Mouse (Mus musculus): ENCODE results near the gene Dnah10.
"Not testable (repeated sequence)": the region's sequence is repeated elsewhere in the genome, so short reads cannot be mapped to it uniquely, and the experiment has no call there.

The Dnah10 gene

GRCm38 (mm10) chr5:124724997-124725396 is at the start of gene Dnah10:
Gene Dnah10, plus strand, starts transcription at chr5:124725085.
- peak; percentile 21 for DNase-seq (ENCODE audit: low spot score)

DNA sequence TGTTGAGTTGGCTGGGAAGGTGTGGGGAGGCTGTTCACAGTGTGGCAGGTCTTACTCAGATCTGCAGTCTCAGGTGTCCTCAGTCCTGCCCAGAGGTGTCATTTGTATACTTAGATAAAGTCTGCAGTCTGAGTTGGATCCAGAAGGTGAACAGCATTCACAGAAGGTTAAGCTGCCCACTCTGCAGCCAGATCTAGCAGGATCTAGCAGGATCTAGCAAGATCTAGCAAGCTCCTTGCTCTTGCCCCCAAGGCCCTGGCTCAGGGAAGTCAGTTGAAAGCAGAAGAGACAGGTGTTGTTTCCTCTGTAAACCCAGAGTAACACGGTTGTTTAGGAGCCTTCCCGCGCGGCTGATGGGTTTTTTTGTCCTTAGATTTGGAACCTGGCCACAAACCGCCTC is 11.1 kb upstream of the Dnah10 start:
- DNase-seq (ENCODE audit: low spot score) = no peak

GRCm38 (mm10) chr5:124715135-124715534 is 9.8 kb upstream of the Dnah10 start:
- DNase-seq (ENCODE audit: low spot score) = no peak

GRCm38 (mm10) chr5:124717969-124718368 is 6.9 kb upstream of the Dnah10 start:
- DNase-seq (ENCODE audit: low spot score) = no peak

- no peak for DNase-seq (ENCODE audit: low spot score)
Measured at GRCm38 (mm10) chr5:124718396-124718795, 6.5 kb upstream of the Dnah10 start.

DNA sequence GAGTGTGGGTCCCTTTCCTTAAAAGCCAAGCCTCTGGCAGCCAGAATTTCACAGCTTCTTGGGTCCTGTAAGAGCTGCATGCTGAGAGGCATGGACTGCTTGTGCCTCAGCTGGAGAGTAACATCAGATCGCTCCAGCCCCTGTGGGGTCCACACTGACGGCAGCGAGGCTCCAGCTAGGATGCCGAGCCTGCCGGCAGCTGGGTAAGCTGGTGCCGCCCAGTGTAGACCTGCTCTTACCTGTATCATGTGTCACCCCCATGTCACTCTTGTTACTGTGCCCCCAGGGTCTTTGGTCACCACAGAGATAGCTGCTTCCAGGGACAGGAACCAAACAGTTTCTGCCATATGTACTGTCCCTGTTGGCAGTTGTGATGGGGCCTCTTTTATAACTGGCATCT is 1.8 kb upstream of the Dnah10 start:
- no peak for DNase-seq (ENCODE audit: low spot score)

DNA sequence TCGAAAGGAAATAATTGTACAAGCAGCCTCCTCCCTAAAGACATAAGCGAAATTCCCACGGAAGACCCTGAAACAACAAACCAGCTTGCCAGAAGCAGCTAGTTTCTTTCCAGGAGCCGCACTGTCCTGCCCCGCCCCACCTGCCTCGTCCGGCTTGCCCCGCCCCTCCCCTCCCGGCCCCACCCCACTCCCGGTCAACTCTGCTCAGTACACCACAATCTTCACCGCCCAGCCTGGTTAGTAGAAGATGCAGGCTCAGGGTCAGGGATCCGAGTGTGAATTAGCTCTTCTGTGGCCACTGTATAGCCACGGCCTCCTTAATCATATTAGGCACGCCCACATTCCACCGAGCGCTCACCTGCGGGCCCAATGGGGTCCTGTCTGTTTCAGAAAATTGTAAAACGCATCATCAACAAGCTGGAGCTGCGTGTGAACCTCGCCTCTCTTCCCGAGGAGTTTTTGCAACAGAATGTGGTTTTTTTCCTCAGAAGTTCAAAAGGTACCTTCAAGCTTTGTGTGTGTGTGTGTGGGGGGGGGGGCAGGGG is 4.8 kb downstream of the Dnah10 start:
- no peak for DNase-seq (ENCODE audit: low spot score)

GRCm38 (mm10) chr5:124733961-124734360 is 9.1 kb downstream of the Dnah10 start:
- DNase-seq (ENCODE audit: low spot score) = no peak

DNA sequence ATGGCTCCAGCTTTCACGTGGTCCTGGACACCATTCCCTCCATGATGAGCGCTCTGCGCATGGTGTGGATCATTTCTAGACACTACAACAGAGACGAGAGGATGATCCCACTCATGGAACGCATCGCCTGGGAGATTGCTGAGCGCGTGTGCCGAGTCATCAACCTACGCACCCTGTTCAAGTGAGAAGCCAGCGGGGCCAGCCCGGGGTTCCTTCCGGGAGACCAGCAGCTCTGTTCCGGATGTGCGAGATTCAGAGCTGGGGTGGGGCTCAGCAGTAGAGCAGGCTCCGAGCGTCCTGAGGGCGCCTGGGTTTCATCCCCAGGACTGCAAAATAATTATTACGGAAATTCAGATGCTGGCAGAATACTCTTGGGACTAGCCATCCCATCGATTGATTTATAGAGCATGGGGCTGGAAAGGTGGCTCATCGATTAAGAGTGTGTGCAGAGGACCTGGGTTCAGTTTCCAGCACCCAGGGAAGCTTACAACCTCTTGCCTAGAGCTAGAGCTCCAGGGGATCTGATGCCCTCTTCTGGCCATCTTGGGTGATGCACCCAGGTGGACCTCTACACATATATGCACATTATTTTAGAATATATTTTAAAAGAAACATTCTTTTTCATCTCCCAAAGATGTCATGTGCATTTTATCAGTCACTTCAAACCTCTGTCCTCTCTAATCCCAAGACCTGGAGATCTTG is 17.2 kb downstream of the Dnah10 start:
- no peak for DNase-seq (ENCODE audit: low spot score)

DNA sequence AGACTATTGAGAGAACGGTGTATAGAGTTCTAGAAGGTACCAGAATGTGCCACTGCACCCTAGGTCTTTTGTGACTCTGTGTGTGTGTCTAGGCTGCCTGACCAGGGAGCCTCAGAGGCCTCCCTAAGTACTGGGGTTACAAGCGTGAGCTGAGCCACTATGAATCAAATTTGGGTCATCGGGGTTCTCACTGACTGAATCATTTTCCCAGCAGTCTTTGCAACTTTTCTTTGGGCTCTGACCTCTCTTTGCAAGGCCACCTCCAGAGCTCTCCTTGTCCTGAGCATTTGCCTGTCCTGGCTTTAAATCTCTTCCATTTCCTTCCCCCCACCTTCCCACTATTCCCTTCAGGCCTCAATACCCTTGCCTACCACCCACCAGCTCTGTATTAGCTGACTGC is 19.0 kb downstream of the Dnah10 start:
- no peak for DNase-seq (ENCODE audit: low spot score)

DNA sequence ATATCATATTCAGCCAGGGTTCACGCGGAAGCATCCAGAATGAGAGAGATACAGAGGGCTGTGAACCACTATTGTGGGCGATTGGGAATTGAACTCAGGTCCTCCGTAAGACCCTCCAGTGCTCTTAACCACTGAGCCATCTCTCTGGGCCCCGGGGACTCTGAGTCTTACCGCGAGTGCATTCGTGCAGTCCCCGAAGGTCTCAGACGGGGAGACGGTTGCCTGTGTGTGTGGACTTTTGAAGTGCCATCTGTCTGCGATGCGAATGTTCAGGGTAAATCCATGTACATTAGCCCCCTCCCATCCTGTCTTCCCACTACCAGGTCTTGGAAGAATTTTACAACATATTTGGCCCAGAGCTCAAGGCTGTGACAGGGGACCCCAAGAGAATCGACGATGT is 21.3 kb downstream of the Dnah10 start:
- DNase-seq (ENCODE audit: low spot score) = no peak

GRCm38 (mm10) chr5:124748296-124748695 is 23.4 kb downstream of the Dnah10 start:
- DNase-seq (ENCODE audit: low spot score) = no peak

- DNase-seq (ENCODE audit: low spot score) = no peak
Measured at GRCm38 (mm10) chr5:124751656-124752055, 26.8 kb downstream of the Dnah10 start.

GRCm38 (mm10) chr5:124761011-124761410 is 36.1 kb downstream of the Dnah10 start:
- no peak for DNase-seq (ENCODE audit: low spot score)

DNA sequence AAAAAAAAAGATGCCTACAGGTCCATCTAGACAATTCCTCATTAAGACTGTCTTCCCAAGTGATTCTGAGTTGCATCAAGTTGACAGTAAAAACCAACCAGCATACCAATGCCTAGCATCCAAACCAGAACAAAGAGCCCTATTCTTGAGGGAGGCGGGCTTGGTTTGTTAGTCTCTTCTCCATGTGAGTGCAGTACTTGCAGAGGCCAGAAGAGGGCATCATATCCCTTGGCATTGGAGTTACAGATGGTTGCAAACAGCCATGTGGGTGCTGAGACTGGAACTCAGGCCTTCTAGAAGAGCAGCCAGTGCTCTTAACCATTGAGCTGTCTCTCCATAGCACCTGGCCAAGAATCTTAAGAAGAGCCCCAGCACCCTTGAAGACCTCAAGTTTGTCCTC is 36.9 kb downstream of the Dnah10 start:
- DNase-seq (ENCODE audit: low spot score) = no peak

DNA sequence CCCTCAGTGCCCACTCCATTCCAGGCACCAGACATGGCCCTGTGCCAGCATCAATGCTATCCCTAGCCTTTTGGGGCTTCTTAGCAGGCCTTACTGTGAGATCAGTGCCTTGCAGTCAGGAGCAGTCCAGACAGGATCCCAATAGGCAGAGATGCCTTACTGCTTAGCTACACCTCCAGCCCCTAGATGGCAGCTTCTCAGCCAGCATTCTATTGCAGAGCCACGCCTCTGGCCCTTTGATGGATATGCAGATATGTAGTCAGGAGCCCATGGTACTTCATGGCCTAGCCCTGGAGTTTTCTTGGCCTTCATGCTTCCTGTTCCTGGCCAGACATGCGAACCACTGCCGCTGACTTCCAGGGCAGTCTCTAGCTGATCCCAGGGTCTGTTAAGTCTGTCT is 49.7 kb downstream of the Dnah10 start:
- DNase-seq (ENCODE audit: low spot score) = no peak

GRCm38 (mm10) chr5:124776289-124776688 is 51.4 kb downstream of the Dnah10 start:
- not testable (repeated sequence) for DNase-seq (ENCODE audit: low spot score)

DNA sequence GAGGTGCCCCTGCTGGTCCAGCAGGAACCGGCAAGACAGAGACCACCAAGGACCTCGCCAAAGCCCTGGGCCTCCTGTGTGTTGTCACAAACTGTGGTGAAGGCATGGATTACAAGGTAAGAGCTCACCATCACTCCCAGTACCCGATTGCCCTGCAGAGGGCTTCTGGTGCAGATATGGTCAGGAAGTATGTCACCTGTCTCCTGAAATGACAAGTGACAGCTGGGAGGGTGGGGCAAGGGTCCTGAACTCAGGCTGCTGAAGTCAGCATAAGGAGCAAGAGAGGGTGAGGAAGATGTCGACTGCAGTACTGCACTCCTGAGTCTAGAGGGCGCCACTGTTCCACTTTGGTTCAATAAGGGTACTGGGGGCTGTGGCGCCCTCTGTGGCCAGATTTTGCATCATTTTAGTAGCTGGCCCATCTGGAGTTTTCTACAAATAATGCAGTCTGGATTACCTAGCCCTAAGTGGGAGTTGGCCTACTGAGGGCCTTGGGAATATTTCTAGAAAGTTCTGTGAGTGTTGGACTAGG is 52.4 kb downstream of the Dnah10 start:
- DNase-seq (ENCODE audit: low spot score) = peak; percentile 76

DNA sequence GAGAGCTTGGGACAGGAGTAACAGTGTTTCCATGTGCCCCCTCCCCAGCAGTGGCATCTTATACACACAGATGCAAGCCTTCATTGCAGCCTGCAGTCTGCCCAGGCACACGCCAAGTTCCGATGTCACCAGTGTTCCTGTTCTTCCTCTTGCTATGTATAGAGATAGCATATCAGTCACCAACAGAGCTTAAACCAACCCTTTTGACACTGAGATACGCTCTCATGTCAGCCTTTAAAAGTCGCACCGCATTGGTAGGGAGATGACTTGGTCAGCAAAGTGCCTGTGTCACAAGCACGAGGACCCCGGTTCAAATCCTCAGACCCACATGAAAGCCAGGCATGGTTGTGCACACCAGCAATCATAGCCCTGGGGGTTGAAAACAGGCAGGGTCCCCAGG is 55.0 kb downstream of the Dnah10 start:
- DNase-seq (ENCODE audit: low spot score) = no peak

DNA sequence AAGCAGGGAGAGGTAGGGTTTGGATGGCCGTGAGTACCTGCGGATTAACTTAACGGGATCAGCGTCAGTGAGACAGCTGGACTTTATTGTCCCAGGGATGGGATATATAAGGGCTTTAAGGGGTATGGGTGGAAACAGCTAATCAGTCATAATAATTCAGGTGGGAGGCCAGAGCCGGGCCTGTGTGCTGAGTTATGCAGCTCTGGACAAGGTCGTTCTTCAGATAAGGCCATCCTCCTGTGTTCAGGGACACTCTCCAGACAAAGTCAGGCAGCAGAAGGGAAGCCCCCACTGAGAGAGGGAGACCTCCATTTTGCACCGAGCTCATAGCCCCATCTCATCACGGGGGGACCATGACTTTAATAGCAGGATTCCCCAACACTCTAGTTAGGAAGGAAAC is 56.8 kb downstream of the Dnah10 start:
- no peak for DNase-seq (ENCODE audit: low spot score)

DNA sequence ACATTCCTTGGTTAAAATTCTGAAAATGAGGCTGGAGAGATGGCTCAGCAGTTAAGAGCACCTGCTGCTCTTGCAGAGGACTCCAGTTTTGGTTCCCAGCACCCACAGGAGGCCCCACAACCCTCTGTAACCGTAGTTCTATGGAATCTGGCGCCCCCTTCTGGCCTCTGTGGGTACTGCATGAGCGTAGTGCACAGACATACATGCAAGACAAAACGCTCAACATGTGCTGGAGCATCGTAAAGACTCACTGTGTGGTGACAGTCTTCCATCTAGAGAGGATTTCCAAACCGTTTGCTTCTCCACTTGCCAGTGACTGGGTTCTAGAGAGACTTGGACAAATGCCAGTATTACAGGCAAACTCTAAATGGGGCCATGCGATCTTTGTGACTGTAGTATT is 60.8 kb downstream of the Dnah10 start:
- no peak for DNase-seq (ENCODE audit: low spot score)

DNA sequence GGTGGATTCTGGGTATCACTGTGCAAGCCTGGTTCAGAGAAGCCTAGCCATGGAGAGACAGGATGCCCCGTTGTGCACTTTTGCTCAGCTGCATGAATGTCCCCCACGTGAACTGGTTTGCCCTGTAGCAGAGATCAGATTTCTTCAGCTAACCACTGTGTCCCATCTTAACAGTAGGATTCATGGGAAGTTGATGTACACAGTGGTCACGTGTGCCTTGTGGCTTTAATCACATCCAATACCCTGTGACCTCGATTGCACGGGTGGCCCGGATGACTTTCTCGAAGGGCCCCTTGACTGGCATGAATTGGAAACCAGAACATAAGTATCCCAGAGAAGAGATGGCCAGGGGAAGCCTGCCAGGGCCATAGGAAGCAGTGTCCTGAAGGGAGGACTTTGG is 67.2 kb downstream of the Dnah10 start:
- no peak for DNase-seq (ENCODE audit: low spot score)

- DNase-seq (ENCODE audit: low spot score) = peak; percentile 67
Measured at GRCm38 (mm10) chr5:124809708-124810366, 85.0 kb downstream of the Dnah10 start.

Measured in layer of hippocampus, adult 11-12 months (tissue).